Mouse (Mus musculus): ENCODE measurements around the gene Edrf1. TPM values are rescaled to one million over a fixed set of nuclear protein-coding genes. Genes with fewer than 3 reads are reported as not detected.

The Edrf1 gene
- polyA plus RNA-seq, 1 experiment: 12.4 TPM

GRCm38 (mm10) chr7:133645716-133646115 lies 8.4 kb downstream of the Edrf1 start:
- Histone ChIP-seq H3K27ac (ENCODE audit: insufficient read depth, low read depth, low read length) (no peak overlapping the region), H3K27me3 (replicated peaks; ENCODE audit: control insufficient read depth, insufficient read depth, low read length) (no peaks in the 10 kb centered on the region), H3K4me3 (ENCODE audit: insufficient read depth, low read depth, low read length) (no peak overlapping the region), H3K36me3 (ENCODE audit: control insufficient read depth, insufficient read depth, low read length) (peaks cover 32% of the 10 kb centered on the region), H3K4me1 (ENCODE audit: control insufficient read depth, insufficient read depth, low read length) (no peaks in the 10 kb centered on the region)
- WGBS: 92% methylated on average over 6 of the region's 6 CpGs
- TF ChIP-seq POLR2A (IDR thresholded peaks at IDR 0.05; ENCODE audit: low read depth, low read length) (no peak), CTCF (conservative IDR thresholded peaks at IDR 0.05; ENCODE audit: insufficient read depth, insufficient read length, low read depth, low read length) (no peak)
- no peak for DNase-seq

GRCm38 (mm10) chr7:133662467-133662866 lies 25.1 kb downstream of the Edrf1 start:
- WGBS: 47% methylated on average over 1 of the region's 1 CpGs
- no peak for DNase-seq
- H3K27me3 ChIP-seq (replicated peaks; ENCODE audit: control insufficient read depth, insufficient read depth, low read length): no peaks in the 10 kb centered on the region
- no peaks in the 10 kb centered on the region for H3K4me1 ChIP-seq (ENCODE audit: control insufficient read depth, insufficient read depth, low read length)
- TF ChIP-seq CTCF (conservative IDR thresholded peaks at IDR 0.05; ENCODE audit: insufficient read depth, insufficient read length, low read depth, low read length): no peak
- no peak for TF ChIP-seq POLR2A (IDR thresholded peaks at IDR 0.05; ENCODE audit: low read depth, low read length)
- H3K36me3 ChIP-seq (ENCODE audit: control insufficient read depth, insufficient read depth, low read length): peaks cover 24% of the 10 kb centered on the region
- no peak overlapping the region for H3K27ac ChIP-seq (ENCODE audit: insufficient read depth, low read depth, low read length)
- no peak overlapping the region for H3K4me3 ChIP-seq (ENCODE audit: insufficient read depth, low read depth, low read length)

DNA sequence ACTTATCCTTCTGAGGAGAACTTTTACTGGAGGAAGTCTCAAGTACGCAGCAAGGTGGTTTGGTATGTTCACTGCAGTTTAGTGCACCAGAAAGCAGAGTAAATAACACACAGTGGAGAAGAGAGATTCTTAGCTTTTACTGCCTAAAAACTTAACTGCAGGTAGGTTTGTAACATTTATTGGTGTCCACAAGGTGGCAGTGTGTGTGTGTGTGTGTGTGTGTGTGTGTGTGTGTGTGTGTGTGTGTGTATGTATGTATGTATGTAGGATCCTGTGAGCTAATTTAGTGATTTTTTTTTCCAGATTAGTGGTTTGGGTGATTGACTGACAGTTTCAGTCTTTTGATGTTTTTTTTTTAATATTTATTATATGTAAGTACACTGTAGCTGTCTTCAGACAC lies 31.7 kb downstream of the Edrf1 start:
- TF ChIP-seq CTCF (conservative IDR thresholded peaks at IDR 0.05; ENCODE audit: insufficient read depth, insufficient read length, low read depth, low read length): no peak
- TF ChIP-seq POLR2A (IDR thresholded peaks at IDR 0.05; ENCODE audit: low read depth, low read length): no peak
- H3K4me3 ChIP-seq (ENCODE audit: insufficient read depth, low read depth, low read length): no peak overlapping the region
- peak; percentile 12 for DNase-seq
- no peak overlapping the region for H3K27ac ChIP-seq (ENCODE audit: insufficient read depth, low read depth, low read length)
- H3K27me3 ChIP-seq (replicated peaks; ENCODE audit: control insufficient read depth, insufficient read depth, low read length): no peaks in the 10 kb centered on the region
- WGBS: 89% methylated on average over 1 of the region's 1 CpGs
- H3K36me3 ChIP-seq (ENCODE audit: control insufficient read depth, insufficient read depth, low read length): peaks cover 18% of the 10 kb centered on the region
- no peaks in the 10 kb centered on the region for H3K4me1 ChIP-seq (ENCODE audit: control insufficient read depth, insufficient read depth, low read length)

GRCm38 (mm10) chr7:133669946-133670345 lies 32.6 kb downstream of the Edrf1 start:
- no peaks in the 10 kb centered on the region for H3K4me1 ChIP-seq (ENCODE audit: control insufficient read depth, insufficient read depth, low read length)
- 71% methylated on average over 9 of the region's 9 CpGs for WGBS
- no peak for DNase-seq
- TF ChIP-seq POLR2A (IDR thresholded peaks at IDR 0.05; ENCODE audit: low read depth, low read length) (no peak), CTCF (conservative IDR thresholded peaks at IDR 0.05; ENCODE audit: insufficient read depth, insufficient read length, low read depth, low read length) (no peak)
- no peak overlapping the region for H3K27ac ChIP-seq (ENCODE audit: insufficient read depth, low read depth, low read length)
- no peaks in the 10 kb centered on the region for H3K27me3 ChIP-seq (replicated peaks; ENCODE audit: control insufficient read depth, insufficient read depth, low read length)
- peaks cover 14% of the 10 kb centered on the region for H3K36me3 ChIP-seq (ENCODE audit: control insufficient read depth, insufficient read depth, low read length)
- no peak overlapping the region for H3K4me3 ChIP-seq (ENCODE audit: insufficient read depth, low read depth, low read length)

- WGBS: 93% methylated on average over 3 of the region's 3 CpGs
- no peak for DNase-seq
- H3K4me3 ChIP-seq (ENCODE audit: insufficient read depth, low read depth, low read length): no peak overlapping the region
- peaks cover 7% of the 10 kb centered on the region for H3K36me3 ChIP-seq (ENCODE audit: control insufficient read depth, insufficient read depth, low read length)
- TF ChIP-seq CTCF (conservative IDR thresholded peaks at IDR 0.05; ENCODE audit: insufficient read depth, insufficient read length, low read depth, low read length) (no peak), POLR2A (IDR thresholded peaks at IDR 0.05; ENCODE audit: low read depth, low read length) (no peak)
- H3K4me1 ChIP-seq (ENCODE audit: control insufficient read depth, insufficient read depth, low read length): no peaks in the 10 kb centered on the region
- no peaks in the 10 kb centered on the region for H3K27me3 ChIP-seq (replicated peaks; ENCODE audit: control insufficient read depth, insufficient read depth, low read length)
- no peak overlapping the region for H3K27ac ChIP-seq (ENCODE audit: insufficient read depth, low read depth, low read length)
Observed at GRCm38 (mm10) chr7:133670846-133671245, 33.5 kb downstream of the Edrf1 start.

GRCm38 (mm10) chr7:133676002-133676401 lies 38.7 kb downstream of the Edrf1 start:
- no peak for TF ChIP-seq POLR2A (IDR thresholded peaks at IDR 0.05; ENCODE audit: low read depth, low read length)
- TF ChIP-seq CTCF (conservative IDR thresholded peaks at IDR 0.05; ENCODE audit: insufficient read depth, insufficient read length, low read depth, low read length): peak; percentile 38
- WGBS: 75% methylated on average over 9 of the region's 9 CpGs
- Histone ChIP-seq H3K4me3 (ENCODE audit: insufficient read depth, low read depth, low read length) (no peak overlapping the region), H3K4me1 (ENCODE audit: control insufficient read depth, insufficient read depth, low read length) (no peaks in the 10 kb centered on the region), H3K36me3 (ENCODE audit: control insufficient read depth, insufficient read depth, low read length) (peaks cover 2% of the 10 kb centered on the region), H3K27ac (ENCODE audit: insufficient read depth, low read depth, low read length) (no peak overlapping the region), H3K27me3 (replicated peaks; ENCODE audit: control insufficient read depth, insufficient read depth, low read length) (no peaks in the 10 kb centered on the region)
- peak; percentile 10 for DNase-seq

DNA sequence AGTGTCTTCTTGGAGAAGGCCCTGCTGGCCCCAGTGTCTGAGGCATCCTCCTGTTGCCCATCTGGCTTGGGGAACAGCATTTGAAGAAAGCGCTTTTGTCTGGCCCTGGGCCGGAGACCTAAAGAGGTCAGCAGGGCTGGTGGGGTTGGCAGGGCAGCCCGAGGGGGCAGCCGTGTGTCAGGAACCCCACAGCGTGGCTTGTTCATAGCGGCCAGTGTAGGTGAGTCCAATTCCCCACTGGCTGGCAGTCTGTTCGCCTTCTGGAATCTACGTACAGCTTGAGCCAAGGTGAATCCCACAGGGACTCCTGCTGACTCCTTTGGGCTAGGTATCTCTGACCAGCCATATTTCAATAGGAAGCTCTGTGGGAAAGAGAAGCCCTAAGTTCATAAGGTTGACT lies 41.4 kb downstream of the Edrf1 start:
- WGBS: 94% methylated on average over 8 of the region's 8 CpGs
- Histone ChIP-seq H3K4me3 (ENCODE audit: insufficient read depth, low read depth, low read length) (no peak overlapping the region), H3K4me1 (ENCODE audit: control insufficient read depth, insufficient read depth, low read length) (no peaks in the 10 kb centered on the region), H3K27ac (ENCODE audit: insufficient read depth, low read depth, low read length) (no peak overlapping the region), H3K36me3 (ENCODE audit: control insufficient read depth, insufficient read depth, low read length) (no peaks in the 10 kb centered on the region), H3K27me3 (replicated peaks; ENCODE audit: control insufficient read depth, insufficient read depth, low read length) (no peaks in the 10 kb centered on the region)
- DNase-seq: no peak
- TF ChIP-seq POLR2A (IDR thresholded peaks at IDR 0.05; ENCODE audit: low read depth, low read length) (no peak), CTCF (conservative IDR thresholded peaks at IDR 0.05; ENCODE audit: insufficient read depth, insufficient read length, low read depth, low read length) (no peak)

GRCm38 (mm10) chr7:133679439-133679838 lies 42.1 kb downstream of the Edrf1 start:
- no peak for DNase-seq

More at GRCm38 (mm10) chr7:133679439-133679838, 42.1 kb downstream of the Edrf1 start:
- Histone ChIP-seq H3K27ac (ENCODE audit: insufficient read depth, low read depth, low read length) (no peak overlapping the region), H3K4me3 (ENCODE audit: insufficient read depth, low read depth, low read length) (no peak overlapping the region), H3K36me3 (ENCODE audit: control insufficient read depth, insufficient read depth, low read length) (no peaks in the 10 kb centered on the region), H3K4me1 (ENCODE audit: control insufficient read depth, insufficient read depth, low read length) (no peaks in the 10 kb centered on the region), H3K27me3 (replicated peaks; ENCODE audit: control insufficient read depth, insufficient read depth, low read length) (no peaks in the 10 kb centered on the region)
- TF ChIP-seq POLR2A (IDR thresholded peaks at IDR 0.05; ENCODE audit: low read depth, low read length) (no peak), CTCF (conservative IDR thresholded peaks at IDR 0.05; ENCODE audit: insufficient read depth, insufficient read length, low read depth, low read length) (no peak)
- WGBS: 58% methylated on average over 4 of the region's 4 CpGs

Measured in kidney, adult 2 months (tissue).